Mouse (Mus musculus): ENCODE measurements at regions not wholly inside any gene's neighbourhood (a gene's known extent, or its start where the extent isn't known, plus 50 kb on each side); places are given as distances from the start of the nearest gene placed in this dataset.

DNA sequence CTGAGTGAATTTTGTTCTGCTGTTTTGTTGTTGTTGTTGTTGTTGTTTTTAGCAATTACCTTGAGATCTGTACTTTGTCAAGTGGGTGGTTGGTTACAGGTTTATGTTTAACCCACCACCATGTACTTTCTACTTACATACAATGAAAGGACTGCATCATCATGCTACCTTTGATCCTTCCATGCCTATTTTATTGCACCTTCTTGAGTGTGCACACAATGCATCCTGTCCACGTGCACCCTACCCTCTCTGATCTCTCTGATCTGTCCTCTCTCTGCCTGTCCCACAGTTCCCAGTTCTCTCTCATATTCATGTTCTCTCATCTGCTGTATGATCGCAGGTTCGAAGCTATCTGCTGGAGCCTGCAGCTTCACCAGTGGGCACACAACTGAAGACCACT is 59.9 kb upstream of the Gas1 start:
- intact Hi-C loops (cut with DNase I): no loop called here

DNA sequence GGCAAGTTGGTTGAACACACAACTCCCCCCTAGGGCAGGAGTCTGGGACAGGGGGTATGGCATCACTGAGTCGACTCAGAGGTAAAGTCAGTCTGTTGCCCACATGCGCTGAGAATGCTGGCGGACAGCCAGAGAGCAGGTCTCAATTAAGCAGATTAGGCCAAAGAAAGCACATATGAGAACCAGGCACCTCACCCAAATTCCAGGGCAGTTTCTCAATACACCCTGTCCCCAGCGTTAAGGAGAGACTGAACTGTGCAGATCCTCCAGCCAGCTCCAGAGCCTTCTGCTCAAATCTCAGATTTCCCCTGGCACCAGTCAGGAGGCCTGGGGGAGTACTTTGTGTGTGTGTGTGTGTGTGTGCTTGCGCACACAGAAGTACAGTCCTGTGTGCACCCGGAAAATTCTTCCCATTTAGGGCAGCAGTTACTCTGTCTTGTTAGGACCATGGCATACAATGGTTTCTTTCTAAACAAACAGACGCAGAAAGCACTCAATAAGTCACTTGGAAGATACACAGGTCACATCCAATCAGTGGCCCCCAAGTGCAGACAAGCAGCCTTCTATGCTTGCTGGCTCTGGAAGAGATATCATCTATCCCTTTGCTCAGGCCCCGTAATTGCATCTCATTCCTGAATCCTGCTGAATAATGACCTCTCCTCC is 65.4 kb upstream of the Gas1 start:
- intact Hi-C loops (cut with DNase I): no loop called here

DNA sequence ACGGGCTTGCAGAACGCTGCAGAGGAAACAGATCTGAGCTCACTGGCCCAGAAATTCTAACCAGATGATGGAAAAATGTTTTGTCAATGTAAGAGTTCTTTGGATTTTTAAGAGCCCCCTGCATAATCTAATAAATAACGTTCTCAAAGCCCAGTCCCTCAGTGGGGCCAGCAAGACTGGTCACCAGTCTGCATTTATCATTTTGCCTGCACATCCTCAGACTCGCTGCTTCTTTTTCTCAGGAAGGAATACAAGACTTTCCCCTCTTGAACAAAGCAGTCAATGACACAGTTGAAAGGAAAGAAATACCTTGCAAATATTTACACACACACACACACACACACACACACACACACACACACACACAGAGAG is 65.9 kb upstream of the Gas1 start:
- intact Hi-C loops (cut with DNase I): no loop called here

DNA sequence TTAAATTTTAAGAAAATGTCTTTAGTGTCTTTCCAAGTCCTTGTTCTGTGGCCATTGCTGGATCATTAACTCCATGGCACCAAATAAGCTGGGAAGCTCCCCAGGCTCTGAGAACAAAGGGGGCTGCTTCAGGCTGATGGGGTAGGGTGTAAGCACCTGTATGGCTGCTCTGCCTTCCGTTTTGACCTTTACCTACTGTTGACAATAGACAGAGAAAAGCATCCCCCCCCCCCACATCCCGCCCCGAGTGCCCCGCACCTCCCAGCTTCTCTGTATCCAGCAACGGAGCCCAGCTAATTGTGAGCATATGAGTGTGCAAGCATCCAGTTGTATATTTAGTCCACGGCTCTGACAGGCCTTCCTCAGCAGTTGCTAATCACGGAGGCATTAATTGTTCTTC is 78.0 kb upstream of the Gas1 start:
- intact Hi-C loops (cut with DNase I): no loop called here

DNA sequence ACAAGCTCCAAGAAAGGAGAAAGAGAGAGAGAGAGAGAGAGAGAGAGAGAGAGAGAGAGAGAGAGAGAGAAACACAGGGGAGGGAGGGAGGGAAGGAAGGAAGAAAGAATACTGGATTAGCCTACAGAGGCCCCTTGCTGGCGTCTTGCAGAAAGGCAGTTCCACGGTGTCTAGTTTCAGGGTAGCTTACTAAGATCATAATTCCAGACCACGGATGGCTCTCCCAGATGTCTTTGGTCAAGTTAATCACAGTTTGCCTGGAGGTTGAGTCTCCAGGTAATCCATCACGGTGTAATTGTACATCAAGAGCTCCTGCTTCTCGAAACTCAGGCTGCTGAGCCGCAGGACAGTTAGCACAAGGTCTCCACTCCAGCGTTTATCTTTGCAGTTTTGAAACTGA is 78.5 kb upstream of the Gas1 start:
- intact Hi-C loops (cut with DNase I): no loop called here

DNA sequence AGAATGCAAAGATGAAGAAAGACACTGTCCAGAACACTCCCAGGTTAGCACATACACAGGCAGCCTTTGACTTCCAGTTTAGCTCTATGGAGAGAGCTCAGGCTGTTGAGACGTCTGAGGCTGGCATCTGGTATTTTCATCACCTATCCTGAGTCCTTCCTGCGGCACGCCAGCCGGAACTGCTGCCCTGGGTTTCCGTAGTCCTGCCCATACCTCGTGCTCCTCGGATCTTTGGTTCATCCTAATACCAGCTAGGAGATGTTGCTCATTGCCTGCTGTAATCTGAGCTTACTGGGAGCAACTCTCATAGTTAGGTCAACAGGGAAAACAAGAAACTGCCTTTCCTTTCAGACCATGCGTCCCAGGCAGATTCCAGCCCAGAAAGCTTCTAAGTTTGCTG is 79.8 kb upstream of the Gas1 start:
- intact Hi-C loops (cut with DNase I): no loop called here

DNA sequence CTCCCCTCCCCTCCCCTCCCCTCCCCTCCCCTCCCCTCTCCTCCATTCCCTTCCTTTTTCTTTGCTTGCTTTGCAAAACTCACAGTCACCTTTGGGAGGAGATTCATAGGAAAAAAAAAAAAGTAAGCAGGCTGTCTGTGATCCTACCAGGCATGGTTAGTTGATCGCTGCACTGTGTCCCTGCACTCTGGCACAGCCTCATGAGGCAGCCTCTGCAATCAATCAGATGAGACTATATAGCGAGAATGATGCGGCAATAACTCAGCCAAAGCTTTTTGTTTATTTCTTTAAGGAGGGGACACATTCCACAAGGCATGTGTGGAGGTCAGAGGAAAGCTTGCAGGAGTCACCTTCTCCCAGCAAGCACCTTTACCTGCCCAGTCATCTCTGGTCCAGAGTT is 80.7 kb upstream of the Gas1 start:
- intact Hi-C loops (cut with DNase I): no loop called here

DNA sequence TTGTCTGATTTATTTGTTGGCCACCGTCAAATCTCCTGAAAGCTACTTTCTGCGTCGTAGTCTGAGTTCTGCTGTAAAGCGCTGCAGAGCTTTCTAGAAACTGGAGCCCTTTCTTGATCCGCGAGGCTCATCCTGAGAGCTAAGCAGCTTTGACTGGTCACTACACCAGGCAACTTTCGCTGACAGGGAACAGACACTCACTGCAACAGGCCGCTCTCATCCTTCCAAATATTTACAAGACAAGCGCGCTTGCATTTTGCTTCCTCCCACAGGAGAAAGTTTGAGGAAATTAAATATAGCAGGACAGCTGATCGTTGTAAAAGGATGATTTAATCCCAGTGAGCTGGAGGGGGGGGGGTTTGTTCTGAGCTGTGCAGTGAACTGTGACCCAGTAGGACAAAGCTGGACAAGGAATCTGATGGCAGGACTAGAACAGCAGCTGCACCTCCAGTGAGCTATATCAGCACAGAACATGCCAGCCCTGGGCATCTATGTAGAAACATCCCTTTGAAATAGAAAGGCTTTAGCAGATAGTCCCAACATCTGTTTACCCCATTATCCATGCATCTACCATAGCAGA is 85.4 kb upstream of the Gas1 start:
- intact Hi-C loops (cut with DNase I): no loop called here

DNA sequence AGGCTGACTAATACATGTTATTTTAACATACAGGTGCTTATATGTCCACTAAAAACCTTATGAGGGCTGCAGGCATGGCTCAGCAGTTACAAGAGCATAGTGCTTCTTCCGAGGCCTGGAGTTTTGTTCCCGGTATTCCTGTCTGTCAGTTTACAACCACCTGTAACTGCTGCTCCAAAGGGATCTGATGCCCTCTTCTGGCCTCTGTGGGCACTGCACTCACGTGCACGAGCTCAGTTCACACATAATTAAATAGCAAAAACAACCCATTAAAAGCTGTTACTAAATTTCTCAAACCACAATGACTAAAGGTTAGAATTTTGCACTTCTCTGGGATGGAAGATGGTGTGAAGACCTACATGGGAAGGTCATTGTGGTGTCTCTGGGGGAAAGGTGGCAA is 87.3 kb upstream of the Gas1 start:
- intact Hi-C loops (cut with DNase I): no loop called here

DNA sequence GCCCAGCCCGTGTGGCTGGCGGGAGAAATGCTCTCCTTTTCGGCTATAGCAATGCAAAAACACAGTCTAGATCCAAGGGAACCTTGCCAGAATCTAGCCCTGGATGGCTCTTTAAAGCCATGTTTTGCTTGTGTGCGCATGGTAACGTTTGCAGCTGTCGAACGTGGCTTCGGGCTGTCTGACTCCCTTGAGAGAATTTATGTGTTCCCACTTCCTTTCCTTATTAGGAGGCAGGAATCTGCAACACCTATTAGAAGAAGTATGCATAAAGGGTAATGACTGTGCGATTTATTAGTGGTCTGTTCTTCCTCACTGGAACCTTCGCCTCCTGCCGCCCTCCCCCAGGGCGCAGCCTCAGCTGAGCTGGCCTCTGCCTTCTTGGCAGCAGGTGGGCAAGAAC is 90.4 kb upstream of the Gas1 start:
- intact Hi-C loops (cut with DNase I): no loop called here

DNA sequence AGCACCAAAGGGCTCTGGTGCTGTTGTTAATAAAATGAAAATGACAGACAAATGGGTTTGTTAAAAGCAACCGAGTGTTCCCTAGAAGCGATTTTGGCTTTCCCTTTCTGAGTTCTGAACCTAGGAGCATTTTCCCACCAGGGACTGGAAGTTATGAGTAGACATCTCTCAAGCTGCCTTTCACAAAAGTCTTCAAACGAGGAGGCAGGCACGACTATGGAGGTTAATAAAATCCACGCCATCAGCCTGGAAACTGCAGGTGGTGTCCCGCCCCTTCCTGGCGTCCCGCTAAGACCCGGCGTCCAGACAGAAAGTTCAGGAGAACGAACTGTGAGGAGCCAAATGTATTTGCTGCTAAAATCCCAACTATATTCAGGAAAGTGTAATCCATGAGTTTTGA is 91.1 kb upstream of the Gas1 start:
- intact Hi-C loops (cut with DNase I): no loop called here

DNA sequence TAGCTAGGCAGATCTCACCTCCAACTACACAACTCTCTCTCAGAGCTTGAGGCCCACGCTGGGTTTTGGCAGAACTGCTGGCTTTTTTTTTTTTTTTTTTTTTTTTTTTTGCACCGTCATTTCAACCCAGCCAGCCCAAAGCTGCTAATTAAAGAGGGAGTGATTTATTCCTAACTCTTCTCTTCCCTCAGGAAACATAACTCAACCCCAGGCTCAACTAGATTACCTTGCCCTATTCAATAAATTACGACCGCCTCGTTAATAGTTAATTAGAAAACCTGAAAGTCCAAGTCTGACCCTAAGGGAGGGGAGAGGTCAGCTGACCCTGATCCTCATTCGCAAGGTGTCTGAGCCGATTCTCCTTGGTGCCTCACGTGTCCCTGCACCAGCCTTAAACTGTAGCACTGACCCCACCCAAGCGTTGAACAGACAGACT is 92.3 kb upstream of the Gas1 start:
- intact Hi-C loops (cut with DNase I): no loop called here

DNA sequence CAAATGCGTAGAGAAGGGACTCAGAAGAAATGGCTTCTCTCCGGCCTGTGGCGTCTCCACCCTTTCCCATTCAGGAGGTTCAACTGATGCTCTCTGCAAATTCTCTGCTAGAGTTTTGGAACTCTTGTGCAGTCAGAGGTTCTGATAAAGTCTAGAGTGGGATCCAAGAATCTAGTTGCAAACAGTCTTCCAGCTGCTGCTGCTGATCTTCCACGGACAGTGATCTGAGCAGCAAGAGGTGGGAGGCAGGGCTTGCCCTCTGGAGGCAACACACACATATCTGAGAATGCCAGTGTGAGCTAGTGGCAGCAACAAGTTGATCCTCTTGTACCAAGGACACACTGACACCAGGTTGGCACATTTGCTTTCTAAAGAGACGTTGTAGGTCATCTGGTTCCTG is 93.4 kb upstream of the Gas1 start:
- intact Hi-C loops (cut with DNase I): no loop called here

DNA sequence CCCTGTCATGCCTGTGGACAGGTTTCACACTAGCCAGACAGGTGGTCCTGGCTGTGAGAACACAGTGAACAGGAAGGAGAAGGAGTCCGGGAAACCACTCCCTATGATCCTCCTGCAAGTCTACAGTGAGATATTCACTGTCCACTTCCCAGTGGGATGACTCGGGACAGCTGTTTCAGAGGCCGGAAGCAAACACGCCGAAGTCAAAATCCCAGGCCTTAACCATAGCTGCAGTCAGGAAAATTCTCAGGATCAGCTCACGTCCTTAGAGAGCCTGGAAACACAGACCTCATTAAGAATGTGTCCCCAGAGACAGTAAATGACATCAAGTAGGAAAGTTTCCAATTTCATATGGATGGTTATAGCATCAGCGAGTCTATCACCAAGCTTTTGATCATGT is 96.2 kb upstream of the Gas1 start:
- intact Hi-C loops (cut with DNase I): no loop called here

DNA sequence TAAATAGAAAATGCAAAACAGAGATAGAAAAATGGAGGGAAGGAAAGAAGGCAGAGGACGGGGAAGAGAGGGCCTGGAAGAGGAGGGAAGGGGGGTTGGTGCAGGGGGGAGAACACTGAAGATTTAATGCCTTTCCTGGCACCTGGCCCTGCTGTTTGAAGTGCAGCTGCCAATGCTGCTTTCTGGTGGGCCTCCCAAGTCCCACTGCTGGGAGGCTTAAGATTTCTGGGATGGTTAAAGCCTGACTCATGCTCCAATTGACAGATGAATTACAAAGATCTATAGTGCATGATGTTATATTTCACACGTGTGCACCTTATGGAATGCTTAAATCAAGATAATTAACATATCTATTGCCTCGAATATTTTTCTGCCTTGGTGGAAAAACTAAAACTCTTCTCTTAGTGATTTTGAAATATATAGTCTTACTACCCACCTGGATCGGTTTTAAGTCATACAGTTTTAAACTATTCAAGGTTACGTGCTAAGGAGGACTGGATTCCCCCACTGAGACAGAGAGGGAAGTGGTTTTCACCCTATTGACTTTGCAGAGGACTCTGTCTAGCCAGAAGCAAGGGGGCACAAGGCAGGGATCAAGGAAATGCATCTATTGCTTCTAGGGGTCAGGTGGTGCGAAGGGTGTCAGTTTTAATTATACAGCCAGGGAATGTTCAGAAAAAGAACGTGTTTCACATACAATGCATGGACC is 105.5 kb upstream of the Gas1 start:
- intact Hi-C loops (cut with DNase I): no loop called here

DNA sequence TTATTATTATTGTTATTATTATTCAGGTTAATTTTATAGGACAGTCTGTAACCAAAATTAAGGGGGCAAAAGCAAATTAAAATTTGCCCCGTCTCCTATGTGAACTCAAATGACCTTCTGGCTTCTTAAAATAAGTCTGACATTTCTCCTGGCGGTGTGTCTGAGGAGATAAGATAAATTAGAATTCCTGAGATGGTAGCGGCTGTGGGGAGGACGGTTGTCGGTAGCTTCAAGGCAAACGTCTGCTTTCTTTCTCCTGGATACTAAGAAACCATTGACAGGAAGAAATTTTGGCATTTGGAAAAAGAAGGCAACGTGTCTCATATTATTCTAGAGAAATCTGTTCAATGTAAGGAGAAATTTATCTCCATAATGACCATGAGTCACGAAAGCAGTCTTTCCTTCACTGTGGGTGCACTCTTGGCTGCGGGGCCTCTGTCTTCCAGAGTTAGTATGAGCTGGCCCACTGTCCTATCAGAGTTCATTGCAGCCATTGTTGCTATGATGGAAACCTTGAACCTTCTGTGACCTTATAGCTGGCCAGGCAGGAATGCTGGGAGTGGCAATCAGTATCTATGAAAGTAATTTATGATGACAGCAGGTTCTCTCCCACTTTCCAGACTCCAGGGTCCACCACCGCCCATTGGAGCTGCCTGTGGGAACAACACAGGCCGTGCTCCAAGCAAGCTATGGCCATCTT is 109.5 kb upstream of the Gas1 start:
- intact Hi-C loops (cut with DNase I): no loop called here

DNA sequence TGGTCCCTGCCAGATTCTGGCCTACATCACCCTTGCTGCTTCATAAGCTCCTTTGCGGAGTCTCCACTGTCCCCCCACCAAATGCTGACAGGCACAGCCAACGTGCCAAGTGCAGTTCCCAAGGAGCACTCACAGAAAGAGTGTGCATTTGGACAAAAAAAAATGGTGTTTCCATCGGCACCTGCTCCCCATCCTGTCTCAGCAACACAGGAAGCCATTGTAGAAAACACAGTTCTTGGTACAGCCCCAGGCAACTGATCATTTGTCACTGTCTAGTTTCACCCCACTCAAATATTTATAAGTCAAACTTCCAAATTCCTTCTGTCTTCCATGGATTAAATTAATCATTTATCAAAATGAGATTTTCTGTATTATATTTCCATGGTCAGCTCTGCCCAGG is 112.5 kb upstream of the Gas1 start:
- intact Hi-C loops (cut with DNase I): loop anchor here (10.0 kb wide), 1 partner anchor 405 kb away; no protein-coding TSS in a partner anchor

DNA sequence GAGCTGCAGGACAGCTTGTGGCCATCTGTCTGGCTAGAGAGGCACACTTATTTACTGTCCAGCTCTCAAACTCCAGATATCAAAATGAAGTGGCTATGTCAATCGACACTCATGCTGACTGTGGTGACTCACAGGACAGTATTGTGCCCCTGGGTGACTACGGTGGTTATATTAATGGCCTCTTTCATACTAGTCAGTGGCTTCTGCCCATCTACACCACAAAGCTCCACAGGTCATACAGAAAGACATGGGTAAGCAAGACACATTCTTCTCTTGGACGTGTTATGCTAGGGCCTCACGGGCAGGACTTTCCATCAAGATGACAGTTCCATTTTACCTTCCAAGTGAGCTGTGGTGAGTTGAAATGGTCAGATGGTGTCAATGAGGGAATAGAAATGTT is 113.7 kb upstream of the Gas1 start:
- intact Hi-C loops (cut with DNase I): loop anchor here (10.0 kb wide), 1 partner anchor 406 kb away; no protein-coding TSS in a partner anchor

DNA sequence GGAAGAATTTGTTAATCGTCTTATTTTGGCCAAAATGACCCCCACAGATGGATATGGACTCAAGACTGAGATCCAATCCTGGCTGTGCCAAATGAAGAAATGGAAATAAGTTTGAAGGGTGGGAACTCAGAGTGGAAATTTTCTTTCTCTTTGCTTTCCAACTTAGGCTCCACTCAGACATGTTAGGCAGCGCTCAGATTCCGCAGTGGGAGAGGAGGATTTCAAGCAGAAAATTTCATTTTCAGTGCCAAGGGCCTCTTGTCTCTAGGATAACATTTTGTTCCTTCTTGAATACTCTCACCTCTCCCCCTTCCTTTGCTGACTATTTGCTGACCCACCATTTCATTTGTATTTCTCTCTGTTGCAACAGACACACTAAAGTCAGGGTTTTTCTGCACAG is 114.2 kb upstream of the Gas1 start:
- intact Hi-C loops (cut with DNase I): loop anchor here (10.0 kb wide), 1 partner anchor 407 kb away; no protein-coding TSS in a partner anchor

DNA sequence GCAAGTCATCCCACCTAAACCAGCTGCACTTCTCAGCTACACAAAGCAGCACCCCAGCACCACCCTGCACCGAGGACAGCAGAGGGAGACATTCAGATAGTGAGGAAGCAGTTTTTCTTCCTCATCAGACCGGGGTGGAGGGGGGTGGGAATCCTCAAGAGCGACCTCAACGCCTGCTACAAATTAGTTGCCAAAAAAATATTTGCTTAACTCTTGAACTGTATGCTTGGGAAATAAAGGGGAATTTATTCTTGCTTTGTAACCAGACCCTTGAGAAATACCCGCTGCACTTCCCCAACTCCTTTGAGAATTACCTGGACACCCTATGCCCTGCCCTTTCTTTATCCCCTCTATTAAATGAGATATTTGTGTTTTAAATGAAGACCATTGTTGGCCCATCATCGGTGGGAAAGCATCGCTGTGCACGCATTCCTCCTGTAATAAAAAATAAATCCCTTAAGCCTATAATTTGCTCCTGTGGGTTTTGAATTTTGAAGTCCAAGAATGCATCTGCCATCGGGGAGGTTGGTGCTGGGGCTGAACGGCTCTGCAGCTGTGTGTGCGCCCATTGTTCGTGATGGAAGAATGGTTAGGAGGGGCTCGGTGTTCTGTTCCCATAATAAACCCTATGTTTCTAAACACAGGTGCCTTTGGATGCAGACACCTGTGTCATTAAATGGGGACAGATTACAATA is 119.2 kb upstream of the Gas1 start:
- intact Hi-C loops (cut with DNase I): loop anchor here (5.0 to 10.0 kb wide), 2 partner anchors 119 to 412 kb away; partner anchors contain the start of gene Gas1

DNA sequence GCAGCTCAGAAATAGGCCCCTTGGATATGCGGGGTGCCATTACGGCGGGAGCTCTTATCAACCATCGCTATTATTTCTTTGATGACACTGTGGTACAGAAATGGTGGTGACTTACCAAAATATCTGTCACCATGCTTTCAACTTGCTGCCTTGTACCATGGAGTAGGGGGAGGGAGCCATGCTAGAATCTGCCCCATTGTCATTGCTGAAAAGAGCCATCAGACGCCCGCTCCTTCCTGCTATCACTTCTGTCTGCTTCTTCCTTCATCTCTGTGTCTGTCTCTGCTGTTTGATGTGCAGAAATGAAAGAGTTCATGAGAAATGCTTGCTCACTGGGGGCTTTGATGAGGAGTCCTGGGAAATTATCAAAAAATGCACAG is 119.7 kb upstream of the Gas1 start:
- intact Hi-C loops (cut with DNase I): loop anchor here (5.0 to 10.0 kb wide), 2 partner anchors 120 to 412 kb away; partner anchors contain the start of gene Gas1

All from adrenal gland (tissue).